Mouse (Mus musculus) liver, embryonic 11.5 days (tissue): ENCODE measurements around the gene Fibin. TPM values are rescaled to one million over a fixed set of nuclear protein-coding genes. Genes with fewer than 3 reads are reported as not detected.

Experiments used
- ATAC-seq: fragments of 200-750 bp; cut with Nextera tagmentation; replicated peaks from 2 replicates; pipeline ENCODE4 v1.8.0; 2017; ENCODE audit warnings: moderate number of reproducible peaks, mild to moderate bottlenecking, moderate TSS enrichment, moderate library complexity; ENCODE audit not compliant: low FRiP score
- DNase-seq: peaks from one replicate; pipeline ENCODE4 v3.0.0-alpha.2; 2017; ENCODE audit warnings: low spot score
- H3K27ac ChIP-seq: fragments of 300-500 bp; sonication (generic); 2 replicates; pipeline ENCODE4 v1.5.1; 2014; ENCODE audit warnings: mild to moderate bottlenecking, low read depth, low read length, control low read depth
- H3K27me3 ChIP-seq: fragments of 300-500 bp; sonication (generic); replicated peaks from 2 replicates; pipeline ENCODE4 v1.6.1; 2014; ENCODE audit warnings: low read length, mixed read lengths; ENCODE audit not compliant: control insufficient read depth, insufficient read depth
- H3K36me3 ChIP-seq: fragments of 300-500 bp; sonication (generic); 2 replicates; pipeline ENCODE4 v1.6.1; 2014; ENCODE audit warnings: mild to moderate bottlenecking, low read length, moderate library complexity, mixed read lengths; ENCODE audit not compliant: control insufficient read depth, insufficient read depth
- H3K4me1 ChIP-seq: fragments of 300-500 bp; sonication (generic); replicated peaks from 2 replicates; pipeline ENCODE4 v1.6.1; 2014; ENCODE audit warnings: low read length, mixed read lengths; ENCODE audit not compliant: control insufficient read depth, insufficient read depth
- H3K4me2 ChIP-seq: fragments of 300-500 bp; sonication (generic); 2 replicates; pipeline ENCODE4 v1.6.1; 2014; ENCODE audit warnings: mild to moderate bottlenecking, control low read depth, moderate library complexity
- H3K4me3 ChIP-seq: fragments of 300-500 bp; sonication (generic); 2 replicates; pipeline ENCODE4 v1.5.1; 2014; ENCODE audit warnings: low read depth, low read length, control low read depth
- H3K9ac ChIP-seq: fragments of 300-500 bp; sonication (generic); 2 replicates; pipeline ENCODE4 v1.6.1; 2014; ENCODE audit warnings: low read depth, low read length, control low read depth
- H3K9me3 ChIP-seq: fragments of 300-500 bp; sonication (generic); 2 replicates; pipeline ENCODE4 v1.6.1; 2016; ENCODE audit warnings: low read length, inconsistent platforms, mixed read lengths; ENCODE audit not compliant: control insufficient read depth
- WGBS: fragments of 180-500 bp; shearing (Covaris S2); extraction: QIAGEN DNeasy Blood & Tissue Kit; methylation state at CpG from one replicate; pipeline ENCODE4 v1.1.7; 2014; 5-methylcytosine and 5-hydroxymethylcytosine counted together
- polyA plus RNA-seq: library from polyadenylated mRNA; unstranded; fragments of >200 nt; fragmentation: Nextera tagmentation; extraction: Ambion mirVana; gene quantifications from 2 replicates; pipeline ENCODE4 v1.2.1, GENCODE M21; 2014

Fibin gene
- polyA plus RNA-seq, result 2.1 and 2.2 TPM in 2 replicates

DNA sequence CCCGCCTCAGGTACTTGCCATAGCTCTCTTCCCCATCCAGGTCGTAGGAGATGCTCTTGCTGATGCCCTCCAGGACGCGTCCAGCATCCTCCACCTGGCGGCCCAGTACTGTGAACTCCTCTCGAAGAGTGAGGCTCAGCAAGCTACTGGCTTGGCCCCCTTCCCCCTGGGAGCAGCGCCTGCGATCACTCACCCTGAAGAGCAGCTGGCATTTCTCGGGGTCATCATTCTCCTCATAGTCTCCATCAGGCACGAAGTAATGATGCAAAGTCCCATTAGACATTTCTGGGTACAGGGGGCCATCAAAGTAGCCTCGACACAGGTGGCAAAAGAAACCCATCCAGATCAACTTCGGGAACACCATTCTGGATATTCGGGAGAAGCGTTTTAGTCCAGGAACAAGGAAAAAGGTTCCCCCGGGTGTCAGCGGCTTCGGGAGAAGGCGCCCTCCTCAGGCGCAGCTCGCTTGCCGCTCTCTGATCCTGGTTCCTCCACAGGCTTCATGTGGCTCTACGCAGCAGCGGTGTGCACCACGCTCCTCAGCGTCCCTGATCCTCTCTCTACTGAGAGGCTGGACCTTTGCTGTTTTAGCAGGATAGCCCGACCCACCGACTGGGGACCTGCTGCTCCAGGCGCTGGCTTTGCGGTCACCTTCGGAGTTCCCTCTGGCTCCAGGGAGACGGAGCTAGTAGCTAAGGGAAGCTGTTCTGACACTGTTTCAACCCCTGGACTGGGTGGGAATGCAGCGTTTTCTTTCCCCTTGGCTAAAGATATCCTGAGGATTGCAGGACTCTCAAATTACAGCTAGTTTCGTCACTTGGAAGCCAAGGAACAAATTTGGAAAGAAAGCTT is at the start of gene Fibin:
TSS of gene Fibin (minus strand) at position 752 of the 852 bp plus-strand sequence.
- H3K27me3 ChIP-seq, result peaks cover 10% of the 10 kb centered on the region
- peak within 1 kb of the TSS; percentile 65 for H3K4me2 ChIP-seq
- no peak within 1 kb of the TSS for H3K27ac ChIP-seq
- H3K4me3 ChIP-seq, result peak within 1 kb of the TSS; percentile 43
- no peaks in the 10 kb centered on the region for H3K36me3 ChIP-seq
- no peaks in the 10 kb centered on the region for H3K4me1 ChIP-seq
- peak within 1 kb of the TSS; percentile 48; the same call in 1 of the 2 replicates for H3K9ac ChIP-seq
- peak; percentile 53; the same call in 1 of the 2 replicates for ATAC-seq
- WGBS, result 3% methylated on average over 33 of the region's 33 CpGs
- no peaks in the 10 kb centered on the region for H3K9me3 ChIP-seq
- peak; percentile 42 for DNase-seq

DNA sequence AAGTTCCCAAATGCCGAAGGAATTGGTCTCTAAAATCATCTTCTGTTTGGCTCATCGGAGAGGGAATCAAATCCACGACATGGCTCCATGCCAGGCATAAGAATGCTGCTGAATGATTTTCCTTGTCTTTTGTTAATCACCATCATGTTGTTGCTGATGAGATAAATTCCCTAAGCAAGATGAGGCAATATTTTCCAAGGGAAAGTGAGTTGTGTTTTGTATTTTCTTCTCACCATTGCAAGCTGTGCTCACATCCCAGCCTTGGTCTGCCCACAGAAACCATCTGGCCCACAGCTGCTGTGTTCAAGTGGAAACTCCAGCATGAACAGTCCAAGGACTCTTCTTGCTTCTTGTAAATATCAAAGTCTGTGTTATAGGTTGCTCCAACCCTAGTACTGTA is 48.4 kb upstream of the Fibin start:
- Histone ChIP-seq H3K27me3 (no peaks in the 10 kb centered on the region), H3K4me1 (no peaks in the 10 kb centered on the region), H3K9ac (no peak overlapping the region), H3K36me3 (no peaks in the 10 kb centered on the region), H3K27ac (no peak overlapping the region), H3K4me2 (no peak overlapping the region), H3K4me3 (no peak overlapping the region), H3K9me3 (no peaks in the 10 kb centered on the region)
- ATAC-seq, result no peak
- DNase-seq, result no peak
- 82% methylated on average over 3 of the region's 3 CpGs for WGBS

DNA sequence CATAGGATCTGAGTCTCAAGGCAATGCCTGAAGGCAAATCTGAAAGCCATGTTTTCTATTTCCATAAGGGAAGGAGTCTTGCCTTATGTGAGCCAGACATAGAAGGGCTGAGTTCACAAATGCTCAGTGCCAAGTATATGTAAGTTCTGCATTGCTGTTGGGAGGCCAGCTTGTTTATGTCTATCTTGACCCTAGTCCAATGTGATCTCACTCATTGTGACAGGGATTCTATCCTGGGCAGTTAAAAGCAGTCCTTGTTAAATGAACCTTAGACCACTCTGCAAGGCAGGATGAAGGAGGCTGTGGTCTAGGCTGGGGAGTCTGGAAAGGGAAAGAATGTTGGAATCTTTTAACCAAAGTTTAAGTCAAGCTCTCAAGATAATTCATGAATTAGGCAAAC is 45.8 kb upstream of the Fibin start:
- Histone ChIP-seq H3K4me2 (no peak overlapping the region), H3K4me1 (no peaks in the 10 kb centered on the region), H3K9me3 (no peaks in the 10 kb centered on the region), H3K36me3 (no peaks in the 10 kb centered on the region), H3K4me3 (no peak overlapping the region), H3K27ac (no peak overlapping the region), H3K27me3 (no peaks in the 10 kb centered on the region), H3K9ac (no peak overlapping the region)
- no peak for DNase-seq
- ATAC-seq, result no peak

DNA sequence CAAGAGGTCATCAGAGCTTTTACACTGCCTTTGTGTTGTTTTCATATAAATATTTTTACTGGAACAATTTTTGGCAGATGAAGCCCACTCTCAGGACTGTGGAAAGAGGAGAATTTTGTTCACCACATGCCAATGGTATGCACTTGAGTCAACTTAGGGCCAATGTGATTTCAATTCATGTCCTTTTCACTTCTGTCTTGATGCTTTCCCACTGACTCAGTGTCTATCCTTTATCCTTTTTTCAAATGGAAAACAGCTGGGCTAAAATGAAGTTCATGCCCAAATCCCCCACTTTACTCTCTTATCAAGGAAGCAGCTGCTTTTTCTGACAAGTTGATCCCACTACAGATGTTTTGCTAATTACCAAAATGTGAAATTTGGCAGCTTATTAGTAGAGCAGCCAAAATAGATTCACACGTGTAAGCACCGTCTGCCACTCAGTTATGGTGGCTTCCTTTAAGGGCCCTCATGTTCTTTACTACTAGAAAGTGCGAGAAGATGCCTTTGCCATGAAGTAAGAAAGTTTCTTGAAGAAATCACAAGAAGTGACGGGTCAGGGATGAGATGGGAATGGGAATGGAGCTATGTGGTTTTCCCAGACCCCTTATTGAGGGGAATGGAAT is 29.8 kb upstream of the Fibin start:
- no peaks in the 10 kb centered on the region for H3K9me3 ChIP-seq
- no peaks in the 10 kb centered on the region for H3K27me3 ChIP-seq
- no peaks in the 10 kb centered on the region for H3K4me1 ChIP-seq
- ATAC-seq, result no peak
- no peaks in the 10 kb centered on the region for H3K36me3 ChIP-seq
- DNase-seq, result no peak
- H3K4me2 ChIP-seq, result no peak overlapping the region
- H3K9ac ChIP-seq, result no peak overlapping the region
- H3K4me3 ChIP-seq, result no peak overlapping the region
- no peak overlapping the region for H3K27ac ChIP-seq
- 75% methylated on average over 4 of the region's 4 CpGs for WGBS

DNA sequence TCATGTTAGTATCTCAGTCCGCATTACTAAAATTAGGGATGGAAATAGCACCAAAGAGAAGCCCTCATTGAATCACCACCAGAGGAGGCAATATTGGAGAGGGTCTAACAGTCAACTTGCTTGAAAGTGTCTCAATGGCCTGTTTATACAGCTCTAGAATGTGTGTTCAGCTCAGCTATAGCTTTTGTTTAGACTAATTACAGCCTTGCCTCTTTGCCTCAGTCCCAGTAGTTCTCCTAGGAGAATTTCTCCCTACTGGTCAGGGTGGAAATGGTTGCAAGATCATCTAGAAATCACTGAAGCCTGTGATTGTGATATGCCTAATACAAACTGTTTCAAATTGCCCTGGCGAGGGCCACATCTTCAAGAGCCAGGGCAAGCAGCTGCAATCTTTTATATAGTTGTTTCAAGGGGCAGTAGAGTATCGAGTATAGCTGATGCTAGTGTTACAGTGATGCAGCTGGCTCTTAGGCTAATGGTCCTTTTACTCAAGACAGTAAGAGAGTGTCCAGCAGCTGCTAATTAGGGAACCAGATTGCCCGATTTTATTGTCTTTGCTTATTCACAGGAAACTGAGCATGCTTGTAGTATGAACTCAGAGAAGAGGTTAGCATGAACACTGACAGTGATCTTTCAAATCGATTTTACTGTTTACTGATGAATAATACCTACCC is 27.9 kb upstream of the Fibin start:
- Histone ChIP-seq H3K4me2 (no peak overlapping the region), H3K9me3 (no peaks in the 10 kb centered on the region), H3K36me3 (no peaks in the 10 kb centered on the region), H3K4me1 (no peaks in the 10 kb centered on the region), H3K27ac (no peak overlapping the region), H3K4me3 (no peak overlapping the region), H3K9ac (no peak overlapping the region), H3K27me3 (no peaks in the 10 kb centered on the region)
- ATAC-seq, result no peak
- 64% methylated on average over 5 of the region's 5 CpGs for WGBS
- DNase-seq, result no peak

GRCm38 (mm10) chr2:110379811-110380210 is 16.8 kb upstream of the Fibin start:
- Histone ChIP-seq H3K27ac (no peak overlapping the region), H3K4me2 (no peak overlapping the region), H3K4me1 (no peaks in the 10 kb centered on the region), H3K36me3 (no peaks in the 10 kb centered on the region), H3K27me3 (no peaks in the 10 kb centered on the region), H3K4me3 (no peak overlapping the region), H3K9ac (no peak overlapping the region), H3K9me3 (no peaks in the 10 kb centered on the region)
- 69% methylated on average over 2 of the region's 2 CpGs for WGBS
- DNase-seq (no peak), ATAC-seq (no peak)

DNA sequence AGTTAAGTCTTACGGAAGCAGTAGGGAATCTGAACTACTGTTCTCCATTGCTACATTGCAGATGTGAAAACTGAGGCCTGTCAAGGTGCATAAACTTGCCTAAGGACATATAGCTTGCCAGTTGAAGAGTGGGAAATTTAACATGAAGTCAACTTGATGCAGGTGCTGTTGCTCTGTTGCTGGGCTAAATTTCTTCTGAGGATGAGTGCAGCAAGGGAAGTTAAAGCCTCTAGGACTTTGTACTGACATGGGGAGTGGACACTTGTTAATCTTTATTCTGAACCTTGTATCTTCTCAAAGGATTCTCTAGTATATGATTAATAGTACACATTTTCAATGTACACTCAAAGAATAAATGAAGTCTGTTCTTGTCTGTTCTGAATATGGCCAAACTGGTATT is 13.7 kb upstream of the Fibin start:
- no peaks in the 10 kb centered on the region for H3K36me3 ChIP-seq
- H3K27ac ChIP-seq, result no peak overlapping the region
- no peak overlapping the region for H3K4me2 ChIP-seq
- H3K9ac ChIP-seq, result no peak overlapping the region
- no peak overlapping the region for H3K4me3 ChIP-seq
- ATAC-seq (no peak), DNase-seq (no peak)
- no peaks in the 10 kb centered on the region for H3K9me3 ChIP-seq
- no peaks in the 10 kb centered on the region for H3K27me3 ChIP-seq
- no peaks in the 10 kb centered on the region for H3K4me1 ChIP-seq
- 86% methylated on average over 1 of the region's 1 CpGs for WGBS

DNA sequence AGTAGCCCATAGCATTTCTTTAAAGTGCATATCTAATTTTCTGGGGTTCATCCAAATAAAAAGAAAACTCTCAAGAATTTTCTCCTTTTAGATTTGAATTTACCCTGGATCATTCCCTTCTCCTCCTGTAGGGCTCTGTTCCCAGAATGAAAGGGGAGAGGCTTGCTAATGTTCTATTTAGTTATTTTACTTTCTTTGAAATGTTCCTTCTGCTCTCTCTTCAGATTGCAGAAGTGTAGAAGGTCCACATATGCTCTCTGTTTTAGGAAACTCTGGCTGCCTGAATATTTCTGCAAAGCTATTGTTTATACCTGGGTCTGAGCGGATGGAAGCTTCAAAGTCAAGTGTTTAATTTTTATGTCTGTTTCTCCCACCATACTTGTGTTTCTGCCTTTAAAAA is 12.5 kb upstream of the Fibin start:
- Histone ChIP-seq H3K27ac (no peak overlapping the region), H3K9ac (no peak overlapping the region), H3K27me3 (no peaks in the 10 kb centered on the region), H3K36me3 (no peaks in the 10 kb centered on the region), H3K4me2 (no peak overlapping the region), H3K4me1 (no peaks in the 10 kb centered on the region), H3K9me3 (no peaks in the 10 kb centered on the region), H3K4me3 (no peak overlapping the region)
- DNase-seq, result no peak
- 84% methylated on average over 1 of the region's 1 CpGs for WGBS
- no peak for ATAC-seq
